Mouse (Mus musculus) ES-E14 (cell line): Measurements from ENCODE around the gene Inf2.

Experiments
- CHD2 ChIP-seq: IDR thresholded peaks from 2 replicates; pipeline ENCODE4 v1.6.1; 2014; ENCODE audit warnings: mild to moderate bottlenecking, low read depth, low read length, inconsistent platforms
- HCFC1 ChIP-seq: IDR thresholded peaks from 2 replicates; pipeline ENCODE4 v1.6.1; 2012; ENCODE audit warnings: low read length, inconsistent platforms, borderline replicate concordance; ENCODE audit not compliant: insufficient read depth
- MAFK ChIP-seq: IDR thresholded peaks from 2 replicates; pipeline ENCODE4 v1.6.1; 2014; ENCODE audit warnings: mild to moderate bottlenecking, low read depth, low read length, inconsistent platforms; ENCODE audit not compliant: insufficient read depth
- ZC3H11A ChIP-seq: IDR thresholded peaks from 2 replicates; pipeline ENCODE4 v1.6.1; 2012; ENCODE audit warnings: low read depth, mild to moderate bottlenecking, inconsistent platforms, low read length, borderline replicate concordance
- ZNF384 ChIP-seq: IDR thresholded peaks from 2 replicates; pipeline ENCODE4 v1.6.1; 2012; ENCODE audit warnings: low read depth, low read length, inconsistent platforms

DNA sequence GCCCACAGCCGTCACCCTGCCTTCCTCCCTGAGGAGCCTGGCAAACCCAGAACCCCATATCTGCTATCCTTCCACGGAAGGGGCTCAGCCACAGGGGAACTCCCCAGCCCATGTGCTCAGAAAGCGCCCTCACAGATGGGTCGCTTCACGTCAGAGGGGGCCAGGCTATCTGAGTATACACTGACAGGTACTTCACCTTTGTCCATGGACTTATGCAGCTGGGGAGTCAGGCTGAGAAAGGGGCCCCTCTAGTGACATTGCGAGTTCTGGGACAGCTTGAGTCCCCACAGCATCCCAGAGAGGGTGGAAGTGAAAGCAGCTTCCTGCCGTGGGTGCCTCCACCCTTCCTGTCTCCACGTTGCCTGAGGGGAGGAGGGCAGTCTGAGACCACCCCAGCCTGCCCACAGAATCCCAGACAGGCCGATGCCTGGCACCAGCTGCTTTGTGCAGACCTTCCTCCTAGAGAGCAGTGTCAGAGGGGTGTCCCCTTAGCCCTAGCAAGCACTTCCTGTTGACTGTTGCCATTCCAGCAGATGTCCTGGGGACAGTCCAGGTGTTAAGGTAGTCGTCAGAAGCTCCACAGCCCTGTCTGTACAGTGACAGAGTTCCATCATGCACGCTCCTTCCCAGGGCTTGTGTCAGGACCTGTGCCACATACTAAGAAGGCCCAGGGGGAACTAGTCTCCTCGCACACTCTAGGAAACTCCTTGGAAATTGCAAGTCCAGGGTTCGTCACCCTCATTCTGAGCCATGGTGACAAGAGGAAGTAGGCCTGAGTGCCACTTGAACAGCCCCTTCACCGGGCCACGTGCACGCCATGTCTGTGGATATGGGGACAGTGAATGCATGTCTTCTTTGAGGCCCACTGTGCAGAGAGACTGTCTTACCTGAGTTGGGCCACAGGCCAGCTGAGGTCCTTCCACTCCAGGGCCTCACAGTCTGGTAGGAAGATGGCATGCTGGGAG, 5.6 kb downstream of the Inf2 start:
- no peak for TF ChIP-seq CHD2
- TF ChIP-seq ZC3H11A: no peak
- TF ChIP-seq ZNF384: no peak
- TF ChIP-seq MAFK: no peak
- TF ChIP-seq HCFC1: no peak
